Mouse (Mus musculus) limb, embryonic 14.5 days (tissue): ENCODE measurements at regions not wholly inside any gene's neighbourhood (a gene's known extent, or its start where the extent isn't known, plus 50 kb on each side); places are given as distances from the start of the nearest gene placed in this dataset.

Experiments used
- ATAC-seq: fragments of 200-750 bp; cut with Nextera tagmentation; 2 replicates; pipeline ENCODE4 v1.8.0; 2017; ENCODE audit warnings: low read depth, moderate number of reproducible peaks, moderate TSS enrichment; ENCODE audit not compliant: low FRiP score
- DNase-seq: peaks from one replicate; pipeline ENCODE4 v3.0.0-alpha.2; 2015; ENCODE audit warnings: low spot score
- H3K27ac ChIP-seq: fragments of 300-500 bp; sonication (generic); replicated peaks from 2 replicates; pipeline ENCODE4 v1.5.1; 2014; ENCODE audit warnings: low read depth, mild to moderate bottlenecking, low read length, moderate library complexity, mixed read lengths
- H3K27me3 ChIP-seq: fragments of 300-500 bp; sonication (generic); 2 replicates; pipeline ENCODE4 v1.6.1; 2014; ENCODE audit warnings: low read length, mixed read lengths; ENCODE audit not compliant: control insufficient read depth, insufficient read depth
- H3K36me3 ChIP-seq: fragments of 300-500 bp; sonication (generic); 2 replicates; pipeline ENCODE4 v1.6.1; 2014; ENCODE audit warnings: mild to moderate bottlenecking, low read length, moderate library complexity, mixed read lengths; ENCODE audit not compliant: control insufficient read depth, insufficient read depth
- H3K4me1 ChIP-seq: fragments of 300-500 bp; sonication (generic); 2 replicates; pipeline ENCODE4 v1.6.1; 2014; ENCODE audit warnings: antibody characterized with exemption, low read length, mixed read lengths; ENCODE audit not compliant: control insufficient read depth, insufficient read depth
- H3K4me2 ChIP-seq: fragments of 300-500 bp; sonication (generic); replicated peaks from 2 replicates; pipeline ENCODE4 v1.6.1; 2014; ENCODE audit warnings: low read depth, mild to moderate bottlenecking, low read length, moderate library complexity; ENCODE audit not compliant: severe bottlenecking
- H3K4me3 ChIP-seq: fragments of 300-500 bp; sonication (generic); replicated peaks from 2 replicates; pipeline ENCODE4 v1.5.1; 2014; ENCODE audit warnings: low read length
- H3K9ac ChIP-seq: fragments of 300-500 bp; sonication (generic); 2 replicates; pipeline ENCODE4 v1.6.1; 2014; ENCODE audit warnings: mild to moderate bottlenecking, low read depth, low read length, moderate library complexity; ENCODE audit not compliant: severe bottlenecking
- H3K9me3 ChIP-seq: fragments of 300-500 bp; sonication (generic); 2 replicates; pipeline ENCODE4 v1.6.1; 2016; ENCODE audit warnings: low read length; ENCODE audit not compliant: control insufficient read depth
- POLR2A ChIP-seq: fragments of 200-500 bp; IDR thresholded peaks from 2 replicates; pipeline ENCODE4 v1.8.0; 2012; ENCODE audit warnings: inconsistent platforms, mild to moderate bottlenecking, moderate library complexity, borderline replicate concordance; ENCODE audit not compliant: insufficient read depth, insufficient read length; ENCODE audit errors: extremely low read depth
- WGBS: fragments of 180-500 bp; shearing (Covaris S2); extraction: QIAGEN DNeasy Blood & Tissue Kit; methylation state at CpG from one replicate; pipeline ENCODE4 v1.1.7; 2014; 5-methylcytosine and 5-hydroxymethylcytosine counted together

DNA sequence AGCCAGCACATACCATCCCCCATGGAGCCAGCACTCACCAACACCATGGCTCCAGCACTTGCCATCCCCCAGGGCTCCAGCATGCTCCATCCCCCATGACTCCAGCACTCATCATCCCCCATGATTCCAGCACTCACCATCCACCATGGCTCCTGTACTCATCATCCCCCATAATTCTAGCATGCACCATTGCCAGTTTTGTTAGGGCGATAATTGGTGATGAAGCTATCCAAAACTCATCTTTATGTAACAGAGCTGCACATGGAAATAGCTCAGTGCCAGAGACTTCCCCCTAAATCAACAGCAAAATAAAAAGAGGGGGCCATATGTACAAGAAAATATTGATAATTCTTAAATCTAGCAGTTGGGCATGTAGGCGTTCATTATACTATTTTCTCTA lies 188.9 kb upstream of the Gadl1 start:
- DNase-seq (no peak), ATAC-seq (no peak)
- Histone ChIP-seq H3K9me3 (peaks cover 4% of the 10 kb centered on the region; the same call in 1 of the 2 replicates), H3K4me3 (no peak overlapping the region), H3K4me2 (no peak overlapping the region), H3K4me1 (no peaks in the 10 kb centered on the region), H3K27me3 (no peaks in the 10 kb centered on the region), H3K27ac (no peak overlapping the region), H3K36me3 (no peaks in the 10 kb centered on the region), H3K9ac (no peak overlapping the region)
- WGBS: 98% methylated on average over 2 of the region's 2 CpGs
- no peak for TF ChIP-seq POLR2A

GRCm38 (mm10) chr9:115720841-115721240 lies 188.4 kb upstream of the Gadl1 start:
- no peaks in the 10 kb centered on the region for H3K36me3 ChIP-seq
- 90% methylated on average over 2 of the region's 2 CpGs for WGBS
- no peak for TF ChIP-seq POLR2A
- H3K27ac ChIP-seq: no peak overlapping the region
- no peak overlapping the region for H3K4me2 ChIP-seq
- no peak overlapping the region for H3K9ac ChIP-seq
- H3K27me3 ChIP-seq: no peaks in the 10 kb centered on the region
- no peak for ATAC-seq
- peaks cover 6% of the 10 kb centered on the region; the same call in 1 of the 2 replicates for H3K9me3 ChIP-seq
- DNase-seq: no peak
- no peak overlapping the region for H3K4me3 ChIP-seq
- no peaks in the 10 kb centered on the region for H3K4me1 ChIP-seq

- WGBS: 40% methylated on average over 2 of the region's 2 CpGs
- Histone ChIP-seq H3K27ac (no peak overlapping the region), H3K9ac (no peak overlapping the region), H3K4me3 (no peak overlapping the region), H3K27me3 (no peaks in the 10 kb centered on the region), H3K36me3 (no peaks in the 10 kb centered on the region), H3K9me3 (peaks cover 6% of the 10 kb centered on the region; the same call in 1 of the 2 replicates), H3K4me2 (no peak overlapping the region), H3K4me1 (peaks cover 9% of the 10 kb centered on the region; the same call in 1 of the 2 replicates)
- ATAC-seq (no peak), DNase-seq (no peak)
- no peak for TF ChIP-seq POLR2A
Measured at GRCm38 (mm10) chr9:115724063-115724462, 185.2 kb upstream of the Gadl1 start.

DNA sequence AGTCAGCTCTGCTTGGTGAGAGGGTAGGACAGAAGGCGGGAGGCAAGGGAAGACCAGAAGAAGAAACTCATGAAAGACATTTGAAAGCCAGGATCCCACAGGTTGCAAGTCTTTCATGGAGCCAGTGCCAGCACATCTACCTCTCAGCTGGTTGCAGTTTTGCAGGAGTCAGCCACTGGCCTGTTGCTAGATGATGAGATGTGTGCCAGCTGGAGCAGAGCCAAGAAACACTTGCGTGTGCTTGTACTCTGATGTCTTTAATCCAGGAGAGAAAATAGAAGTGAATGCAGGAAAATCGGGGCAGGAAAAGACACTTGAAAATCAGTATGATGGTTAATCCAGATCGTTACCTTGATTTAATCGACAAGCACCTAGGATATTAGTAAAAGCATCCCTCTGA lies 181.9 kb upstream of the Gadl1 start:
- DNase-seq: peak; percentile 87
- TF ChIP-seq POLR2A: no peak
- no peak for ATAC-seq
- Histone ChIP-seq H3K9ac (no peak overlapping the region), H3K36me3 (no peaks in the 10 kb centered on the region), H3K4me1 (peaks cover 9% of the 10 kb centered on the region; the same call in 1 of the 2 replicates), H3K9me3 (peaks cover 6% of the 10 kb centered on the region; the same call in 1 of the 2 replicates), H3K27me3 (no peaks in the 10 kb centered on the region), H3K4me3 (no peak overlapping the region), H3K4me2 (no peak overlapping the region), H3K27ac (no peak overlapping the region)
- 54% methylated on average over 5 of the region's 5 CpGs for WGBS

GRCm38 (mm10) chr9:115731557-115731956 lies 177.7 kb upstream of the Gadl1 start:
- Histone ChIP-seq H3K4me2 (no peak overlapping the region), H3K9ac (no peak overlapping the region), H3K36me3 (no peaks in the 10 kb centered on the region), H3K4me1 (peaks cover 9% of the 10 kb centered on the region; the same call in 1 of the 2 replicates), H3K27me3 (no peaks in the 10 kb centered on the region), H3K4me3 (no peak overlapping the region), H3K9me3 (no peaks in the 10 kb centered on the region), H3K27ac (no peak overlapping the region)
- no peak for TF ChIP-seq POLR2A
- no peak for ATAC-seq
- 25% methylated on average over 6 of the region's 6 CpGs for WGBS
- peak; percentile 38 for DNase-seq

GRCm38 (mm10) chr9:115733104-115733503 lies 176.2 kb upstream of the Gadl1 start:
- ATAC-seq (no peak), DNase-seq (no peak)
- TF ChIP-seq POLR2A: no peak
- WGBS: 91% methylated on average over 4 of the region's 4 CpGs
- Histone ChIP-seq H3K4me3 (no peak overlapping the region), H3K9me3 (no peaks in the 10 kb centered on the region), H3K4me2 (no peak overlapping the region), H3K9ac (no peak overlapping the region), H3K36me3 (no peaks in the 10 kb centered on the region), H3K4me1 (no peaks in the 10 kb centered on the region), H3K27ac (no peak overlapping the region), H3K27me3 (no peaks in the 10 kb centered on the region)
